Mouse (Mus musculus) C2C12 (cell line): ENCODE measurements at regions not wholly inside any gene's neighbourhood (a gene's known extent, or its start where the extent isn't known, plus 50 kb on each side); places are given as distances from the start of the nearest gene placed in this dataset.

ENCODE experiments used
- CTCF ChIP-seq: IDR thresholded peaks from one replicate; pipeline ENCODE4 v1.5.1; 2011; ENCODE audit not compliant: control insufficient read depth, insufficient read depth, insufficient read length
- FOSL1 ChIP-seq: IDR thresholded peaks from one replicate; pipeline ENCODE4 v1.8.0; 2011; ENCODE audit warnings: mild to moderate bottlenecking, low read length; ENCODE audit not compliant: poor library complexity, insufficient read depth, severe bottlenecking
- MAX ChIP-seq: IDR thresholded peaks from one replicate; pipeline ENCODE4 v1.6.1; 2011; ENCODE audit warnings: mild to moderate bottlenecking, control low read depth

- TF ChIP-seq CTCF (no peak), MAX (no peak), FOSL1 (no peak)
Observed at GRCm38 (mm10) chr14:23115889-23116510, 898.3 kb downstream of the Kcnma1 start.
